Mouse (Mus musculus) hindbrain, embryonic 14.5 days (tissue): ENCODE measurements around the gene Acp4. TPM values are rescaled to one million over a fixed set of nuclear protein-coding genes. Genes with fewer than 3 reads are reported as not detected.

Experiments
- ATAC-seq: fragments of 200-750 bp; cut with Nextera tagmentation; 2 replicates; pipeline ENCODE4 v1.8.0; 2017; ENCODE audit warnings: moderate number of reproducible peaks, mild to moderate bottlenecking, moderate TSS enrichment, moderate library complexity; ENCODE audit not compliant: low FRiP score
- DNase-seq: peaks from one replicate; pipeline ENCODE4 v3.0.0-alpha.2; 2015; ENCODE audit warnings: low spot score
- H3K27ac ChIP-seq: fragments of 300-500 bp; sonication (generic); 2 replicates; pipeline ENCODE4 v1.5.1; 2014; ENCODE audit warnings: mild to moderate bottlenecking, moderate library complexity
- H3K27me3 ChIP-seq: fragments of 300-500 bp; sonication (generic); 2 replicates; pipeline ENCODE4 v1.6.1; 2014; ENCODE audit warnings: mild to moderate bottlenecking, low read length, mixed read lengths; ENCODE audit not compliant: control insufficient read depth, insufficient read depth
- H3K36me3 ChIP-seq: fragments of 300-500 bp; sonication (generic); replicated peaks from 2 replicates; pipeline ENCODE4 v1.6.1; 2014; ENCODE audit not compliant: control insufficient read depth, insufficient read depth
- H3K4me1 ChIP-seq: fragments of 300-500 bp; sonication (generic); replicated peaks from 2 replicates; pipeline ENCODE4 v1.6.1; 2014; ENCODE audit warnings: antibody characterized with exemption, low read length, mixed read lengths; ENCODE audit not compliant: control insufficient read depth, insufficient read depth
- H3K4me2 ChIP-seq: fragments of 300-500 bp; sonication (generic); replicated peaks from 2 replicates; pipeline ENCODE4 v1.6.1; 2014; ENCODE audit warnings: mild to moderate bottlenecking, moderate library complexity
- H3K4me3 ChIP-seq: fragments of 300-500 bp; sonication (generic); replicated peaks from 2 replicates; pipeline ENCODE4 v1.5.1; 2014; ENCODE audit warnings: mild to moderate bottlenecking, low read length
- H3K9ac ChIP-seq: fragments of 300-500 bp; sonication (generic); 2 replicates; pipeline ENCODE4 v1.6.1; 2014
- H3K9me3 ChIP-seq: fragments of 300-500 bp; sonication (generic); 2 replicates; pipeline ENCODE4 v1.6.1; 2016; ENCODE audit warnings: low read length; ENCODE audit not compliant: control insufficient read depth
- WGBS: fragments of 180-500 bp; shearing (Covaris S2); extraction: QIAGEN DNeasy Blood & Tissue Kit; methylation state at CpG from one replicate; pipeline ENCODE4 v1.1.7; 2014; 5-methylcytosine and 5-hydroxymethylcytosine counted together
- polyA plus RNA-seq: library from polyadenylated mRNA; unstranded; fragments of >200 nt; fragmentation: Nextera tagmentation; extraction: Ambion mirVana; gene quantifications from 2 replicates; pipeline ENCODE4 v1.2.1, GENCODE M21; 2014

The Acp4 gene
- polyA plus RNA-seq, 1 experiment from 2014 or later: not detected

- H3K9ac ChIP-seq: no peak overlapping the region
- H3K36me3 ChIP-seq: no peaks in the 10 kb centered on the region
- ATAC-seq (no peak), DNase-seq (no peak)
- H3K4me3 ChIP-seq: no peak overlapping the region
- WGBS: 83% methylated on average over 4 of the region's 4 CpGs
- no peak overlapping the region for H3K4me2 ChIP-seq
- H3K4me1 ChIP-seq: no peaks in the 10 kb centered on the region
- H3K27ac ChIP-seq: no peak overlapping the region
- no peaks in the 10 kb centered on the region for H3K27me3 ChIP-seq
- peaks cover 4% of the 10 kb centered on the region; the same call in 1 of the 2 replicates for H3K9me3 ChIP-seq
Observed at GRCm38 (mm10) chr7:44290986-44291385, 33.8 kb upstream of the Acp4 start.

- H3K27ac ChIP-seq: no peak overlapping the region
- H3K4me3 ChIP-seq: no peak overlapping the region
- ATAC-seq (no peak), DNase-seq (no peak)
- WGBS: 73% methylated on average over 7 of the region's 7 CpGs
- peaks cover 4% of the 10 kb centered on the region; the same call in 1 of the 2 replicates for H3K9me3 ChIP-seq
- no peaks in the 10 kb centered on the region for H3K36me3 ChIP-seq
- no peak overlapping the region for H3K4me2 ChIP-seq
- H3K9ac ChIP-seq: no peak overlapping the region
- H3K27me3 ChIP-seq: no peaks in the 10 kb centered on the region
- no peaks in the 10 kb centered on the region for H3K4me1 ChIP-seq
Observed at GRCm38 (mm10) chr7:44287760-44288159, 30.6 kb upstream of the Acp4 start.

GRCm38 (mm10) chr7:44281586-44281985 is 24.4 kb upstream of the Acp4 start:
- no peak for DNase-seq
- Histone ChIP-seq H3K9ac (no peak overlapping the region), H3K4me1 (no peaks in the 10 kb centered on the region), H3K4me3 (no peak overlapping the region), H3K27ac (no peak overlapping the region), H3K36me3 (no peaks in the 10 kb centered on the region), H3K4me2 (no peak overlapping the region), H3K9me3 (no peaks in the 10 kb centered on the region; the same call in 1 of the 2 replicates), H3K27me3 (no peaks in the 10 kb centered on the region)
- ATAC-seq: no peak
- 67% methylated on average over 7 of the region's 7 CpGs for WGBS

- no peaks in the 10 kb centered on the region for H3K36me3 ChIP-seq
- no peak for ATAC-seq
- no peak for DNase-seq
- no peaks in the 10 kb centered on the region for H3K4me1 ChIP-seq
- WGBS: 67% methylated on average over 1 of the region's 1 CpGs
- H3K27me3 ChIP-seq: no peaks in the 10 kb centered on the region
- no peak overlapping the region for H3K9ac ChIP-seq
- no peaks in the 10 kb centered on the region for H3K9me3 ChIP-seq
- no peak overlapping the region for H3K27ac ChIP-seq
- H3K4me3 ChIP-seq: no peak overlapping the region
- no peak overlapping the region for H3K4me2 ChIP-seq
Observed at GRCm38 (mm10) chr7:44280959-44281358, 23.8 kb upstream of the Acp4 start.

- Histone ChIP-seq H3K36me3 (no peaks in the 10 kb centered on the region), H3K4me3 (no peak overlapping the region), H3K4me2 (no peak overlapping the region), H3K9me3 (no peaks in the 10 kb centered on the region), H3K4me1 (no peaks in the 10 kb centered on the region), H3K9ac (no peak overlapping the region), H3K27me3 (no peaks in the 10 kb centered on the region), H3K27ac (no peak overlapping the region)
- DNase-seq: no peak
- ATAC-seq: no peak
- 39% methylated on average over 2 of the region's 2 CpGs for WGBS
Observed at GRCm38 (mm10) chr7:44277250-44277622, 20.1 kb upstream of the Acp4 start.

- no peak for DNase-seq
Observed at GRCm38 (mm10) chr7:44276461-44277249, 19.5 kb upstream of the Acp4 start.

GRCm38 (mm10) chr7:44275546-44275945 is 18.4 kb upstream of the Acp4 start:
- ATAC-seq: no peak
- WGBS: 78% methylated on average over 3 of the region's 3 CpGs
- H3K27ac ChIP-seq: no peak overlapping the region
- no peaks in the 10 kb centered on the region for H3K36me3 ChIP-seq
- no peak overlapping the region for H3K4me3 ChIP-seq
- no peaks in the 10 kb centered on the region for H3K27me3 ChIP-seq
- no peaks in the 10 kb centered on the region for H3K4me1 ChIP-seq
- no peaks in the 10 kb centered on the region for H3K9me3 ChIP-seq
- H3K4me2 ChIP-seq: no peak overlapping the region
- no peak overlapping the region for H3K9ac ChIP-seq
- no peak for DNase-seq

More at GRCm38 (mm10) chr7:44276461-44277249, 19.5 kb upstream of the Acp4 start:
- Histone ChIP-seq H3K4me3 (no peak overlapping the region), H3K9ac (no peak overlapping the region), H3K36me3 (no peaks in the 10 kb centered on the region), H3K27ac (no peak overlapping the region), H3K4me1 (no peaks in the 10 kb centered on the region), H3K4me2 (no peak overlapping the region), H3K9me3 (no peaks in the 10 kb centered on the region), H3K27me3 (no peaks in the 10 kb centered on the region)
- ATAC-seq: no peak
- 68% methylated on average over 8 of the region's 10 CpGs for WGBS

GRCm38 (mm10) chr7:44274096-44274495 is 16.9 kb upstream of the Acp4 start:
- no peaks in the 10 kb centered on the region for H3K9me3 ChIP-seq
- ATAC-seq: no peak
- no peaks in the 10 kb centered on the region for H3K27me3 ChIP-seq
- no peaks in the 10 kb centered on the region for H3K36me3 ChIP-seq
- WGBS: 36% methylated on average over 11 of the region's 11 CpGs
- no peaks in the 10 kb centered on the region for H3K4me1 ChIP-seq
- no peak overlapping the region for H3K27ac ChIP-seq
- H3K9ac ChIP-seq: no peak overlapping the region
- DNase-seq: no peak
- H3K4me2 ChIP-seq: no peak overlapping the region
- no peak overlapping the region for H3K4me3 ChIP-seq

GRCm38 (mm10) chr7:44273446-44273845 is 16.3 kb upstream of the Acp4 start:
- no peaks in the 10 kb centered on the region for H3K27me3 ChIP-seq
- H3K36me3 ChIP-seq: no peaks in the 10 kb centered on the region
- ATAC-seq (no peak), DNase-seq (no peak)
- no peak overlapping the region for H3K4me3 ChIP-seq
- no peaks in the 10 kb centered on the region for H3K9me3 ChIP-seq
- H3K9ac ChIP-seq: no peak overlapping the region
- H3K4me1 ChIP-seq: no peaks in the 10 kb centered on the region
- H3K4me2 ChIP-seq: no peak overlapping the region
- 45% methylated on average over 7 of the region's 7 CpGs for WGBS
- H3K27ac ChIP-seq: no peak overlapping the region
